Mouse (Mus musculus): ENCODE measurements around the gene Acp6. TPM values are rescaled to one million over a fixed set of nuclear protein-coding genes. Genes with fewer than 3 reads are reported as not detected.
"Not testable (repeated sequence)": the region's sequence is repeated elsewhere in the genome, so short reads cannot be mapped to it uniquely, and the experiment has no call there.

The Acp6 gene
- total RNA-seq (2021) = 10 to 100 TPM; 16.3 to 16.9 TPM
- long read RNA-seq, experiment 1, transcript Acp6-201 (10 exons, 1,754 nt) = major isoform, 29 of 30 reads
- long read RNA-seq, experiment 1, partial matches to known transcripts = 0 of 30 reads
- long read RNA-seq, experiment 1, other reads (novel, unspliced or antisense) = 1 of 30 reads
- long read RNA-seq, experiment 2, transcript Acp6-201 (10 exons, 1,754 nt) = major isoform, 21 of 24 reads
- long read RNA-seq, experiment 2, partial matches to known transcripts = 0 of 24 reads
- long read RNA-seq, experiment 2, other reads (novel, unspliced or antisense) = 1 of 24 reads

DNA sequence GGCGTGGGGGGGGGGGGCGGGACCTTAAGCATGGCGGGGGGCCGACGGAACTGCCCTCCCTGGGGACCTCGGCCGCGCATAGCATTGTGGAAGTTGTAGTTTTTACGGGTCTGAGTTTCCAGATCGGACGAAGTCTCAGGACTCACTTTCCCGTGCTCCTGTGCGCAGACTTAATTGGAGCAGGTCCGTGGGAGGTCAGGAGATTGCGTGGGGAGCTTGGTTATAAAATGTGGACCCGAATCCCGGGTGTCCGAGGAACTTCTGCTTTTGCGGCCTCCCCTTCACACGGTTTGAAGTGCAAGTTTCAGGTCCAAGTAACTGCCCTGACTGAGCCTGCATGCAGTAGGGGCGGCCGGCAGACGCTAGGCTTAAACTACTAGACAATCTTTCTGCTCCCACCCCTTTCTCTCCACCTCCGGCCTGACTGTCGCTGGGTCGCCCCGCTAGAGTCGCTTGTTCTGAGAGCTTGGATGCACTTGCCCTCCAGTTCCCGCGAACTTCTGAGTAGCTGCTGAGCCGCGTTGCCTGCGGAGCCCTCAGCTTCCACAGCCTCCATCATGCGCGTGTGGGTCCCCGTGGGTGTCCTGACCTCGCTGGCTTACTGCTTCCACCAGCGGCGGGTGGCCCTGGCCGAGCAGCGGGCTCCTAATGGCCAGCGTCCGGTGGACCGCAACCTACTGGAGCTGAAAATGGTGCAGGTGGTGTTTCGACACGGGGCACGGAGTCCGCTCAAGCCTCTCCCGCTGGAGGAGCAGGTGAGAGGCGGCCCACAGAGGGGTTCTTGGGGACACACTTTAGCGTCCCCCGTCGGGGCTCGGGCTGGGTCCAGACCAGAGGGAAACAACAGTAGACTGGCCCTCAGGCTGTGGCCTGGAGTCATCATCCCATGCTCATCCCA lies at the start of gene Acp6:
TSS of gene Acp6 (plus strand) at position 167 of the 898 bp plus-strand sequence.
- intact Hi-C loops (cut with DNase I; ENCODE audit: low total_unique reads) = no loop called here
- peak; percentile 90 for DNase-seq

DNA sequence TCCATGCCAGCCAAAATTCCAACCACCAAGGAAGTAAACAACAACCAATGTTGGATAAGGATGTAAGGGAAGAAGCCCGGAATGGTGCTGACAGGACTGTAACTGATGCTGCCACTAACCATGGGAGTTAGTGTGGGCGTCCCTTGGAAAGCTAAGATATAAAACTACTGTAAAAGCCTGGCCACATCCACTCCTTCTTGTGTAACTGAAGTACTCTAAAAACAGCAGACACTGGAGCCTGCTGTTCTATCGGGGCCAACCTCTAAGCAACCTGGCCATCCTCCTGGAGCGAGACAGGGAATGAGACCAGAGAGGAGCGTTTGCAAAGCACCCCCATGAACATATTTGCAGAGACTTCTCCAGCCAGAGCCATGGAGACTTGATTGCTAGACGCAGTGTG lies 41.1 kb upstream of the Acp6 start:
- DNase-seq = no peak
- intact Hi-C loops (cut with DNase I; ENCODE audit: low total_unique reads) = no loop called here

DNA sequence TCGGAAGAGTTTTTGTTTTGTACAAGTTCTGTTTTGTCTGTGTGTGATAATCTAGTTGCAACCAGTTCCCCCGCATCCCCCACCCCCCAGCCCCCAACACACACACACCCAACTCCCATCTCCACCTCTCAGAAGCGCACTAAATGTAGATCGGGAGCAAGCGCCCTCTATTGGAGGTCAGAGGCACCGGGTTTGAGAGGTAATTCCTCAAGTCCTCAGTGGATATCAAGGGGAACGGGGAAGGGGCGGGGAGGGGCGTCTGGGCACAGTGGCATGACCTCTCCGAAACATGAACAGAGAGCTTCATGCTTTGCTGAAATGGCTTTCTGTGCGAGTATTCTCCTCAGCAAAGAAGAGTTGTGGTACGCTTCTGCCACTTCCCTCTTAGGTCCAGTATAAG lies 40.3 kb upstream of the Acp6 start:
- intact Hi-C loops (cut with DNase I; ENCODE audit: low total_unique reads) = no loop called here
- no peak for DNase-seq

DNA sequence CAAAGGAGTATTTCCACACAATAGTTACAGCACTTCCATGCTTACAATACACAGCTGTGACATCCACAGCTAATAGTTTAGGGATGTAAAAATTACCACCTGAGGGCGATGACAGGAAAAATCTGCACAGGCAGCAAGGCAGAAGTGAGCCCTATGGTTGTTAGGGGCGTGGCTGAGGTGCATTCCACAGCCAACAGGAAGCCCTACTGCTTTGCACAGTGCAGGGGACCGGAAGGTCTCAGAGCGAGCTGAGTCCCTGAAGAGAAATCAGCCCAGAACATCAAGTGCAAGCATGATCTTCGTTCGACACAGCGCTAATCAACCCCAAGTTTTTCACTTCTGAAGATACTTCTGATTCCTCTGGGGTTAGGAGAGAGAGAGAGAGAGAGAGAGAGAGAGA lies 34.4 kb upstream of the Acp6 start:
- intact Hi-C loops (cut with DNase I; ENCODE audit: low total_unique reads) = no loop called here
- no peak for DNase-seq

DNA sequence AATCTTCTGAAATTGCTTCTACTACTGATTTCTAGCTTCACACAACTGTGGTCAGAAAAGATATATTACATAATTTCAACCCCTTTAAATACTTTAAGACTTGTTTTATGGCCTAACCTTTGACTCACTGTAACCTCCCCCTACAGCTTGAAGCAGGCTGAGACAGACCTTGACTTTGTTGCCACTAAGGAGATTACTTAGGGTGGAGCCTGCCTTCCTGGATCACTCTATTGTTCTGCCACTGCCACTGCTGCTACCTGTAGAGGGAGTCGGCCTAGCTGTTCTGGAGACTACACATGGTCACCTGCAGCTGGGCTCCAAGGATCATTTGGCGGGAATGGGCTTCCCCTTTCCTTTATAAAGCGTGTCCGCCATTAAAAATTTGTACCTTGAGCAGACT lies 29.2 kb upstream of the Acp6 start:
- intact Hi-C loops (cut with DNase I; ENCODE audit: low total_unique reads) = no loop called here
- no peak for DNase-seq

DNA sequence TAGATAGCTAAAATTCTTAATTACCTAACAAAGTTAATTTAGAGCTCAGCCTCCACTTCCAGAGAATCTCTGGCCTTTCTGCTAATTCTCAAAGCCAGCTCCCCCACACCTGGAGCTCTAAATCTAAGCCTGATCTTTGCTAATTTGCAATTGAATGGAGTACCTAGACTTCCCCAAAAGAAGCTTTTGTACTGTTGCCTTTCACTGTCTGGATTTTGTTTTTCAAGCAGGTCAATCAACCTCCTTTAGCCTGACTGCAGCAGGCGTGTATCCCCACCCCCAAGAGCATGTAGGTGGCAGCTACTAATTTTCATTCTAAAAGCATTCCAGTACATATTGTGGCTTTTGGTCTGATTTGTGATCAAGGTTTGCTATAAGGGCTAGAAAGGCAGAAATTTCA lies 20.9 kb upstream of the Acp6 start:
- DNase-seq; intact Hi-C loops (cut with DNase I; ENCODE audit: low total_unique reads): not testable (repeated sequence)

DNA sequence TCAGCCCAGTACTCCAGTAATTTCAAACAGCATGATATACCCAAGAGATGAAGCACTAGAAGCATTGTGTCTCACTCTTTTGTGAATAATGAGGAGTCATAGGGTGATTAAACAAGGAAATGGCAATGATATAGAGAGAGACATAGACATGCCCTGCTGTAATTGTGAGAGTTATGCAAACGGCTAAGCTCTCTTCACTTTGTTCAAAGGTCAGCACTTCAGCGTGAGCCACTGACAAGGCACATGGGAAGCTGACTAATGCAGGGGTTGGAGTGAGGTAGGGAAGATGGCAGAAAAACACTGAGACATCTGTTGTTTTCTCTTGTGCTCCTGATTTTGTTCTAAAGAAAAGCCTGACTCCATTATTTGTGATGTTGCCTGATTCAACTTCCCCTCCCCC lies 7.5 kb upstream of the Acp6 start:
- no peak for DNase-seq
- intact Hi-C loops (cut with DNase I; ENCODE audit: low total_unique reads) = no loop called here

DNA sequence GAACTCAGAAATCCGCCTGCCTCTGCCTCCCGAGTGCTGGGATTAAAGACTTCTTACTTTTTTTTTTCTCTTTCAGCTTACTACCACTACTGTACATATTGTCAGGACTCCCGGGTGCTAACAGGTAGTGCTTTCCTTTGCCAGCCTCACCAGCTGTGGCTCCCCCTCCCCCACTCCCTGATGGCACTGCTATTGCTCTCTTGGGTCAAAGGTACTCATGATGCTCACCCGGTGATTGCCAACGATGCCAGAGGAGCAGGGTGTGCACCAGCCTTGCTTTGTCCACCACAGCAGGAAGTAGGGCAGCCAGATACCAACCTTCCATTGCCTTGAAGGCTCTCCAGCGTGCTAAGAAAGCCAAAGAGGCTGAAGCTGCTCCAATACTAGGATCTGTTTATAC lies 2.1 kb upstream of the Acp6 start:
- DNase-seq = no peak
- intact Hi-C loops (cut with DNase I; ENCODE audit: low total_unique reads) = no loop called here

DNA sequence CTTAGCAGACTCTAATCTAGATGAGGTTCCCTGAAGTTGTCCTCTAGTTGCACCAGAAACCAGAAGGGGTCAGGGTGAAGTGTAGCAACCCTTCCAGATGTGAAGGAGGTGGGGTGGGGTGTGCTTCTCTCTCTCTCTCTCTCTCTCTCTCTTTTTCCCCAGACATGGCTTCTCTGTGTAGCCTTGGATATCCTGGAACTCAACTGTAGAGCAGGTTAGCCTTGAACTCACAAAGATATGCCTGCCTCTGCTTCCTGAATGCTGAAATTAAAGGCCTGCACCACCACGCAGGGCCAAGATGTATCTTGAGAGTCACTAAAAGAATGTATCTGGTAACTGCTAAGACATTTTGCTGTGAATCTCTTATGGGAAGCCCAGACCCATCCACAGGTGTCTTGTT lies 1.3 kb upstream of the Acp6 start:
- intact Hi-C loops (cut with DNase I; ENCODE audit: low total_unique reads) = no loop called here
- no peak for DNase-seq

DNA sequence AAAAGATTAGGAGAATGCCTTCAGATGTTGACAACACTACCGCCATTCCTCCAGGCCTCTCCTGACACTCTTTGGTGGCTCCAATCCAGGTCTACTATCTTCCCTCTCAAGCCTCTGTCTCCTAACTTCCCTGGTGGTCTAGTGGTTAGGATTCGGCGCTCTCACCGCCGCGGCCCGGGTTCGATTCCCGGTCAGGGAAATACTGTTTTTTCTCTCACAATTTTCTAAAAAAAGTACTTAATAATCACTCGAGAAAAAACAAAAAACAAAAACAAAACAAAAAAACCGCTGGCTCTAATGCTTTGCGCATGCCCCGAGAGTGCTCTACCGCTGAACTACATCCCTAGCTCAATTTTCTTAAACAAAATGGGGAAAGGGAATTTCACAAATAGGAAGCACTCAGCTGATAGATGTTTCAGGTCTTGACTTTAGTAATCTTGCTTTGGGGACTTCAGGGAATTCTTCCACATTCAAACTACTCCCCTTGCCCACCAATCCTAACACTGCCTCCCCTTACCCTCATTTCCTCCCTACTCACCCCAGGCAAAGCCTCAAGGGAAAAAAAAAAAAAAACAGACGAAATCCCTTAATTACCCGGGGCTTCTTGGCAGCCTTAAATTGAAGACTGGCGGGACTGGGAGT lies 498 bp upstream of the Acp6 start:
- intact Hi-C loops (cut with DNase I; ENCODE audit: low total_unique reads) = no loop called here
- DNase-seq = peak; percentile 74

DNA sequence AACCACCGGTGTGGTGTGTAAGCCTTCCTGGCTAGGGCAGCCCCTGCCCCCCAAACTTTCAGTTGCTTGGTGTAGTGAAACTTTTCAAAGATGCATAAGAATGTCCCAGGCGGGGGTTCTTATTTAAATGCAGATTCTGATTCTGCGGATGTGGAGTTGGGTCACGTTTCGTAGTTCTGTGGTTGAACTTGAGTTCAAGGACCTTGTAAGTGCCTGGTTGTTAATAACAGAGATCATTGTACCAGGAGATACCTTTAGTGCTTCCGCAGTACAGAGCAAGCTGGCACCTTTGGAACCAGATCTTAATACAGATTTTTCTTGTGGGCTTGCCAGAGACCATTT lies 903 bp downstream of the Acp6 start:
- intact Hi-C loops (cut with DNase I; ENCODE audit: low total_unique reads) = no loop called here

DNA sequence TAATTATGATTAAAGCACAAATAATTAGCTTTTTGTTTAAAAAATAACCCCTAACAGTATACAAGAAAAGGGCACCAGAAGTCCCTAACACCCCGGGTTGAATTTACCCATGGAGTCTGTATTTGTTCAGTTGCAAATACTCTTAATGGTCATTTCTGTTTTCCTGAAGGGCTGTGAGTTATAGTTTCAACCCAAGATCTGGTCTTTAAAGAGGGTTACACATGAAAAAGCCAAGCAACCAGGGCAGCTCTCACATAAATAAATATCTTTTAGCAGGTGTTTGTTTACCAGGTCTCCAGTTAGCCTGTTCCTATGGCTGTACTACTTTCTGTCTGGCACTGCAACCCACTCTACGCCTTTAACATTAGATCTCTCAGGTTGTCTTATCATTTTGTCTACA lies 1.4 kb downstream of the Acp6 start:
- intact Hi-C loops (cut with DNase I; ENCODE audit: low total_unique reads) = no loop called here
- DNase-seq = no peak

More for the DNA sequence above, 903 bp downstream of the Acp6 start:
- no peak for DNase-seq

DNA sequence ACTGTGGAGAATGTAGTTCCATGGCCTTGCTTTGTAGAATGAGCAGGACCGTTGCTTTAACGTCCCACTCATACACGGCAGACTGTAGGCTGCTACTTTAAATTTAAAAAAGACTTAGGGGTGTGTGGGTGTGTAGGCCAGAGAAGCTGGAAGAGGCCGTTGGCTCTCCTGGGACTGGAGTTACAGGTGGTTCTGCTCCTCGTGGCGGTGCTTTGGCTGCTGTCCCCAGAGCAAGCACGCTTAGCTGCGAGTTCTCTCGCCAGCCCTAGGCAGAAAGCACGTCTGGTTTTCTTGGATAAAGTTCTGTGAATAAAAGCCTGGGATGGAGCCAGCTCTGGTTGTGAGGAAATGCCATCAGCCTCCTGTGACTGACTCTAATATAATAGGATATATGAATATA lies 2.3 kb downstream of the Acp6 start:
- intact Hi-C loops (cut with DNase I; ENCODE audit: low total_unique reads) = no loop called here
- peak; percentile 18 for DNase-seq

DNA sequence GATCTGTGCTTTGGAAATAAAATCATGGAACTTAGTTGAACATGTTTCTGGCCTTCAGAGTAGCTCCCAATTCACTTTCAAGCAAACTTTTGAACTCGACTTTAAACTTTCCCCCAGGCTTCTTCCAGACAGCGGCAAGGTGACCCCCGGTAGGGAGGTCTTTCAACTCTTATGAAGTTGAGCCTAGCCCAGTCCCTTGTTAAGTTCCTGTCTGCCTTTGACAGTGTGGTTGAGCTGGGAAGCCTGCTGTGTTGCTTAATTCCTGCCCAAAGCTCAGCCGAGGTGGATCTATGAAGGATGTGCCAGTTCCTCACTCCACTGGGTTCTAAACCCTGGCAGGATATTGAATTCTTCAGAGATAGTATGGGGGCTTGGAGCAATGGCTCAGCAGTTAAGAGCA lies 3.2 kb downstream of the Acp6 start:
- intact Hi-C loops (cut with DNase I; ENCODE audit: low total_unique reads) = no loop called here
- DNase-seq = no peak

DNA sequence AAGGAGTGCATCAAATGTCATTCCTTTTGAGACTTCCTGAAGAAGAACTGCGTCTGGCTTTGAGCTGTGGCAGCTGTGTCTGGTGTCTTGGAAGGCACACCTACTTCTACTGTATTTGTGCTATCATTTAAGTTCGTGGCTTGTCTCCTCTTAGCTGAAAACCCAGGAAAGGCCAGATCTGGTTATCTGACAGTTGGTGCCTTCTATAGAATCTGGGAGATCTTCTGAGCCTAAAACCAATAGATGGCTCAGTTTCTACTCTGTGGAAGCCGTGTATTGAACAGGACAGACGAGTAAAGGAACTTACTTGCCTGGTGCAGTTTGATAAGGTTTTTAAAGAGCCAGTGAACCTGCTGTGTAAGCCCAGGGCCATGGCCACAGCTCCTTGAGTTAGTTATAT lies 5.9 kb downstream of the Acp6 start:
- intact Hi-C loops (cut with DNase I; ENCODE audit: low total_unique reads) = no loop called here
- no peak for DNase-seq

DNA sequence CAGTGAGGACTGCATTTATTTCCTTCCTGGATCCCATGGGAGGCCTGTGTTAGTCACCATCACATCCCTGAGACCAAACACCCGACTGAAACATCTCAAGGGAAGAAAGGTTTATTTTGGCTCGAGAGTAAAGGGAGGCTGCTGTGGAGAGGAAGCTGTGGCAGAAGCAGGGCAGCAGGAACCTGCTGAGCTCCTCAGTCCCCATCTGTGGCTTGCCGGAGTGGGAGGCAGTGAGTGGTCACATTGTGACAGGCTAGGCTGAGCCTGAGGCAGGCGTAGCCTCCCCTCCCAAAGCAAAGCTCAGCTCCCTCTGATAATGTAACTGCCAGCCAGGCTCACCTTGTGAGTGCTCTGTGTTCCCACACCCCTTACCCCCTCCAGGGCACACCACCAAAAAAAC lies 8.5 kb downstream of the Acp6 start:
- intact Hi-C loops (cut with DNase I; ENCODE audit: low total_unique reads) = no loop called here
- DNase-seq = no peak

DNA sequence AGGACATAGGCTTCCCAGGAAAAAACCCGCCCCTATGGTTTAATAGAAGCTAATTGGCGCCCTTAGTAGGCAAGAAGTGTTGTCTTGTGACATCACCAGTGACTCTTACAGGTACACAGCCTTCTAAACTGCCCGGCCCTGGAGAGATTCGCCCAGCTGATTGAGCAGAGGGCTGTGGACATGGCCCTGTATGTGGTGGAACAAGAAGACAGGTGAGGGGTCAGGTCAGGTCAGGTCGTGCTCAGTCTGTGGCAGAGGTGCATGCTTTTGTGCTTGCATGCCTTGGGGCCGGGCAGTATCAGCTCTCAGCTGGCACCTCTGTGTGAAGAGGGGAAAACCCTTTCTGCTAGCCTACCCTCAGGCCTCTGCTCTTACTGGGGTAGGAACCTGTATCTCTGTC lies 13.0 kb downstream of the Acp6 start:
- DNase-seq = no peak
- intact Hi-C loops (cut with DNase I; ENCODE audit: low total_unique reads) = no loop called here

DNA sequence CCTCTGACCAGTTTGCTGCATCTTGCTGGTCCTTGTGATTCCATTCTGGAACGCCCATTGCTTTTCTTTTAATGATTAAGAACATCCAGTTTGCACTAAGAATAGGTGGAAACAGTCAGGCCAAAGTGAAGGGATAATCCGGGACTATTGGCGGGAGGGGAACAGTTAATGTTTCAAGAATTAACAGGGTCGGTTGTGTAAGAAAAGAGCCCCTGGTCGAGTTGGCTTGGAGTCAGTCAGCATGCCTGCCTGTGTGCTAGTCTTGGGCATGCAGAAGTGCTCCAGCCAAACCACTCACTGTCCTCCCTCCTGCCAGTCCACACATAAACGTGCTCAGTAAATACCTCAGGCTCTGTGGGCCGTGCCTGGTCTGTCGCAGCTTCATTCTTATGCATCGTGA lies 13.7 kb downstream of the Acp6 start:
- DNase-seq = no peak
- intact Hi-C loops (cut with DNase I; ENCODE audit: low total_unique reads) = no loop called here

DNA sequence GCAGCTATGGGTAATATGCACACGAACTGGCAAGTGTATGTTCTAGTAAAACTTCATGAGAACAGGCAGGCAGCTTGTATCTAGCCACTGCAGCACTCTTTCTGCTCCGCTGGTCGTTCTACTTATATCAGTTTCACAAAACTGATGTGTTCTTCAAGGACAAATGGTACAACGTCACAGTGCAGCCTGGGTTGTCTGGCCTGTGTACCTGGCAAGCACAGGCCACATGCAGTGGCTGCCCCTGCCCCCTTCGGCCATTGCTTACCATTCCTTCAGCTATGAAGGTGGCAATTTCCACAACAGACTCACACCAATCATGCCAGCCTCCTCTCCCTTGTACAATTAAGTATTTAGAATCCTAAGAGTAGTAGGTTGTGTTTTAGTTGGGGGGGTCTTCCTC lies 14.1 kb downstream of the Acp6 start:
- intact Hi-C loops (cut with DNase I; ENCODE audit: low total_unique reads) = no loop called here
- DNase-seq = no peak

DNA sequence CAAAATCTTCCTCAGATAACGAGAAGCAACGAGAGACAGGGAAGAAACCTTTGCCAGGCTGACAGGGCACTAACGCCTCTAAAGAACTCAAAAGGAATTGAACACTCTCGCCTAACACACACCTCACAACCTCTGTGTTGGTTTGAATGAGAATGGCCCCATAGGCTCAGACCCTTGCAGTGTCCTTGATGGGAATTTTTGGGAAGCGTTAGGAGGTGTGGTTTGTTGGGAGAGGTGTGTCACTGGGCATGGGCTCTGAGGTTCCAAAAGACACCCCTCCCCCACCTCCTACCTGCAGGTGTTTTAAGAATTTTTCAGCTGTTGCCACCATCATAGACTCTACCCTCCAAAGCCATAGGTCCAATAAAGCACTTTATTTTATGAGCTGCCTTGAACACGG lies 20.3 kb downstream of the Acp6 start:
- intact Hi-C loops (cut with DNase I; ENCODE audit: low total_unique reads) = no loop called here
- DNase-seq = no peak

DNA sequence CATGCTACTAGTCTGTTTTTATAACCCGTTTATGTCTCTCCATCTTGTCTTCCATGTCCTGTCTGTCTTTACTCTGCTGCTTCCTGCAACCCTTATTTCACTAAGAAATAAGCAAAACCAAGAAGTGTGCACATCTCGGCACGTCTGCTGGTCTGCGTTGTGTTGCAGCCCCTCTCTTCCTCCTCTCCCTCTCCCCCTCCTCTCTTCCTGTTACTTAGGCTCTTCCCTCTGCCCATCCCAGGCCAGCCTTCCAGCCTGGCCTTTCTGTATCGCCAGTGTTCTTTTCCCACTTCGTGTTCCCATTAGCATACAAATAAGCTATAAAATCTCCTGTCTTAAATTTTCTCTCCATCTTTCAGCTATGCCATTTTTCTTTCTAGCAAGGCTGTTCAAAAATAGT lies 21.9 kb downstream of the Acp6 start:
- DNase-seq = no peak
- intact Hi-C loops (cut with DNase I; ENCODE audit: low total_unique reads) = loop anchor here (10.0 kb wide), 1 partner anchor 96 kb away; no protein-coding TSS in a partner anchor

Measured in gastrocnemius, postnatal 14 days (tissue).